Mouse (Mus musculus) heart, postnatal 0 days (tissue): ENCODE data around the gene Zfp945.

Experiments
- CTCF ChIP-seq: IDR thresholded peaks from 2 replicates; pipeline ENCODE4 v1.5.1; 2016; ENCODE audit warnings: antibody characterized with exemption, control low read depth, low read depth
- EP300 ChIP-seq: IDR thresholded peaks from 2 replicates; pipeline ENCODE4 v1.6.1; 2016; ENCODE audit warnings: antibody characterized with exemption, low read depth

DNA sequence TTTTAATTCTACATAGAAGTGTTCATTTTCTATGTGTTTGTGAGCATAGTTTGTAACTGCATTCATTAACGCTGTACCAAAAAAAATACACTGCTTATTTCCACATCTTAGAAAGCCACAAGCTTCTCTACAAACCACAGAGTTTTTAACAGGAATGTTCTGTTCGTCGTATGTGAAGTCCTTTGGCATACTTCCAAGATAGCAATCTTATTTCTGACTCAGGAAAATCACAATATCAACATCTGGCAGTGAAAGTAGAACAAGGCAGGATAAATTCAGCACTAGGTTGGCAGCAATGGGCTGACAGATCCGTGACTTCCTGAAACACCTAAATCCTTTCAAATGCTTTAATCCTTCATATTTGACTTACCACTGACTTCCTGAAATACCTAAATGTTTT is 45.8 kb downstream of the Zfp945 start:
- TF ChIP-seq CTCF (no peak), EP300 (no peak)
